Mouse (Mus musculus) intestine, postnatal 0 days (tissue): ENCODE results near the gene Ryr2. TPM values are rescaled to one million over a fixed set of nuclear protein-coding genes. Genes with fewer than 3 reads are reported as not detected.
A peak's percentile ranks its signal among the peaks of the same experiment; 100 is the strongest.
"Not testable (repeated sequence)": the region's sequence is repeated elsewhere in the genome, so short reads cannot be mapped to it uniquely, and the experiment has no call there.

Source experiments
- ATAC-seq: fragments of 200-750 bp; cut with Nextera tagmentation; 2 replicates; pipeline ENCODE4 v1.8.0; 2017; ENCODE audit warnings: mild to moderate bottlenecking, moderate TSS enrichment, moderate library complexity
- H3K27ac ChIP-seq: fragments of 300-500 bp; sonication (generic); 2 replicates; pipeline ENCODE4 v1.5.1; 2014; ENCODE audit warnings: mild to moderate bottlenecking, low read depth, low read length, moderate library complexity
- H3K27me3 ChIP-seq: fragments of 300-500 bp; sonication (generic); replicated peaks from 2 replicates; pipeline ENCODE4 v1.6.1; 2014; ENCODE audit warnings: low read length, mixed read lengths; ENCODE audit not compliant: control insufficient read depth, insufficient read depth
- H3K36me3 ChIP-seq: fragments of 300-500 bp; sonication (generic); 2 replicates; pipeline ENCODE4 v1.6.1; 2014; ENCODE audit warnings: mild to moderate bottlenecking, moderate library complexity; ENCODE audit not compliant: control insufficient read depth, insufficient read depth
- H3K4me1 ChIP-seq: fragments of 300-500 bp; sonication (generic); replicated peaks from 2 replicates; pipeline ENCODE4 v1.6.1; 2014; ENCODE audit warnings: antibody characterized with exemption, low read length, mixed read lengths; ENCODE audit not compliant: control insufficient read depth, insufficient read depth
- H3K4me2 ChIP-seq: fragments of 300-500 bp; sonication (generic); replicated peaks from 2 replicates; pipeline ENCODE4 v1.6.1; 2014; ENCODE audit warnings: low read depth, mild to moderate bottlenecking, moderate library complexity
- H3K4me3 ChIP-seq: fragments of 300-500 bp; sonication (generic); 2 replicates; pipeline ENCODE4 v1.5.1; 2014; ENCODE audit warnings: low read depth, low read length
- H3K9ac ChIP-seq: fragments of 300-500 bp; sonication (generic); 2 replicates; pipeline ENCODE4 v1.6.1; 2014; ENCODE audit warnings: mild to moderate bottlenecking, low read depth, low read length
- H3K9me3 ChIP-seq: fragments of 300-500 bp; sonication (generic); 2 replicates; pipeline ENCODE4 v1.6.1; 2016; ENCODE audit warnings: mixed run types; ENCODE audit not compliant: control insufficient read depth
- CTCF ChIP-seq: sonication (generic); IDR thresholded peaks from 2 replicates; pipeline ENCODE4 v1.5.1; 2016; ENCODE audit warnings: low read depth, mild to moderate bottlenecking, control low read depth, antibody characterized with exemption, moderate library complexity
- WGBS: fragments of 180-500 bp; shearing (Covaris S2); extraction: QIAGEN DNeasy Blood & Tissue Kit; methylation state at CpG from one replicate; pipeline ENCODE4 v1.1.7; 2014; 5-methylcytosine and 5-hydroxymethylcytosine counted together
- polyA plus RNA-seq: library from polyadenylated mRNA; unstranded; fragments of >200 nt; fragmentation: Nextera tagmentation; extraction: Ambion mirVana; gene quantifications from 2 replicates; pipeline ENCODE4 v1.2.1, GENCODE M21; 2015

The Ryr2 gene
- polyA plus RNA-seq, result 0.68 and 0.74 TPM in 2 replicates

DNA sequence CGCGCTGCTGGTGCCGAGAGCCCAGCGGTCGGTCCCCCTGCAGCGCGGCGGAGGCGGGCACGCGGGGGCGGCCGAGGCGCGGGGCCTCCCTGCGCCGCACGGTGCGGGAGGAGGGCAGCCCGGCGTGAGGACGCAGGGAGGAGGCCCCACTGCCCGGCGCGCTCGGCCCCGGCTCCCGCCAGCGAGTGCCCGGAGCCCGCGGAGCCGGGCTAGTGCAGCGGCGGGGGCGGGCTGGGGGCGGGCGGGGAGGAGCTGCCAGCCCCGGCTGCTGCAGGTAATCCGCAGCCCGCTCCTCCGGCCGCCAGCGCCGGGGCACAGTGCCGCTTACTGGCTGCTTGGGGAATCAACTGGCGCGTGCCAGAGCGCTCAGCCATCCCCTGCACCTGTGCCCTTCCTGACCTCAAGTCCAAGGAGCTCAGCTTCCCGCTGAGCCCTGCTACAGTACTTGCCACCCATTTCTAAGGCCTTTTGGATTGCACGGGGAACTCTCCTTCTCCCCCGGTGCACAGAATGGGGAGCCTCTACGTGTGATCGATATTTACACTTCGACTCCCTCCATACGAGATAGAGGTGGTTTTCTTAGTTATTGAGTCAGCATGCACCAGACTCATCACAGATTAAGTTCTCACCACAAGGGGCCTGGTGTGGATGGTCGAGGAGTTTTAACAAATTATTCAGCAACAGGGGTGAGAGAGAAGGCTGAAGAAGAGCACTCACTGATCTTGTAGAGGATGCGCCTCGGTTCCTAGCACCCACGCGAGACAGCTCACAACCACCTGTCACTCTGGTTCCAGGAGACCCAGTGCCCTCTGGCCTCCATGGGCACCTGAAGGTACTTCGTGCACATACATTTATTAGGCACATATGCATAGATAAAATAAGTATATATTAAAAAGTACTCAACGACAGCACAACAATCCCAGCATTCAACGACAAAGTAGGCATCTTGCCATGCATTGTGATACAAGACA lies at the start of gene Ryr2:
Gene Ryr2 (minus strand): TSS at position 284 of the 971 bp plus-strand sequence.
- H3K27me3 ChIP-seq, result peaks cover 23% of the 10 kb centered on the region
- H3K4me3 ChIP-seq, result peak within 1 kb of the TSS; percentile 50
- peak within 1 kb of the TSS; percentile 31; the same call in 1 of the 2 replicates for H3K9ac ChIP-seq
- no peak within 1 kb of the TSS for H3K27ac ChIP-seq
- peak within 1 kb of the TSS; percentile 81 for H3K4me2 ChIP-seq
- no peaks in the 10 kb centered on the region for H3K9me3 ChIP-seq
- TF ChIP-seq CTCF, result peak; percentile 75
- no peaks in the 10 kb centered on the region for H3K36me3 ChIP-seq
- no peaks in the 10 kb centered on the region for H3K4me1 ChIP-seq
- ATAC-seq, result peak; percentile 82
- WGBS, result 11% methylated on average over 54 of the region's 64 CpGs

DNA sequence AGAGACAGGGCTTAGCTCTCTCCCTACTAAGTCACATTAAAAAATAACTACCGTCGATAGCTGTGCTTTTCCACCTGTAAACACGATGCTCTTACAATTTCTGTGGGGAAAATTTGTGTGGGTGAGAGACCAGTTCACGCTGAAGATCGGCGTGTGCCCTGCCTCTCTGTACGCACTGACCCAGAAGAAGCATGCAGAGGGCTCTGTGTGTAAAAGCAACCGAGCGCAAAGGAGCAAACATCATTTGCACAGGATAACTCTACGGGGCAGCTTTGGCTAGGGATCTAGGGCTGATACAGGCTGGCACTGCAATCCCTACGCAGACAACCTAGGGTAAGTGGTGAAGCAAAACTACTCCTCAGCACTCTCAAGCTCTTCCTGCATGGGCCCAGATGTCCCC lies 47.2 kb upstream of the Ryr2 start:
- no peaks in the 10 kb centered on the region for H3K36me3 ChIP-seq
- TF ChIP-seq CTCF, result no peak

DNA sequence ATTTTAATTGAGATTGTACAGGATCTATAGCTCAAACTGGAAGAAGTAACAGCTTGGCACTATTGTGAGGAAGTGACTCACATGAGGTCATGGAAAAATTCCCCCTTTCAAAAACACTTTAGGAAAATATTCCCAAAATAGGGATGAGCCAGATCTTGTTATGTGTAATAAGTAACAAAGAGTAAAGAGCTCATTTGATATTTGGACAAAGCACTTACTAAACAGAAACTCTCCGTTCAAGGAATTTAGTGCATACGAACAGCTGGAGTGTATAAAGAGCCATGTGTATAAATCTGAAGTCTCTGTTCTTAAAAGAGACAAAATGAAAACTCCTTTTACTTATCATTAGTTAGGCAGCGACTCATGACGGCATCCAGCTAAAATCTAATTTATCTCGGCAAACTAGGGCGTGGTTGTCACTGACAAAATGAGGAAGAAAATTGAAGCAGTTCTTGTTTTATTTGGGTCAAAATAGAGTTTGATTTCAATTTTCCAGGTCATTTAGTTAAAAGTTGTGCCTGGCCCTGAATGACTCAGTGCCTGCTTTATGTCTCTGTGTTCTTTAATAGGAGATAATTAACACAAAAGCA lies 40.3 kb upstream of the Ryr2 start:
- TF ChIP-seq CTCF, result no peak
- Histone ChIP-seq H3K4me2 (no peak overlapping the region), H3K4me3 (no peak overlapping the region), H3K9ac (no peak overlapping the region), H3K4me1 (no peaks in the 10 kb centered on the region), H3K27ac (no peak overlapping the region), H3K27me3 (no peaks in the 10 kb centered on the region), H3K9me3 (no peaks in the 10 kb centered on the region), H3K36me3 (no peaks in the 10 kb centered on the region)
- whole genome bisulfite sequencing, result 44% methylated on average over 6 of the region's 6 CpGs
- ATAC-seq, result no peak

More for the DNA sequence above, 47.2 kb upstream of the Ryr2 start:
- Histone ChIP-seq H3K27ac (no peak overlapping the region), H3K4me1 (no peaks in the 10 kb centered on the region), H3K9me3 (no peaks in the 10 kb centered on the region), H3K27me3 (no peaks in the 10 kb centered on the region), H3K4me3 (no peak overlapping the region), H3K4me2 (no peak overlapping the region), H3K9ac (no peak overlapping the region)
- no peak for ATAC-seq
- WGBS, result 80% methylated on average over 11 of the region's 11 CpGs

DNA sequence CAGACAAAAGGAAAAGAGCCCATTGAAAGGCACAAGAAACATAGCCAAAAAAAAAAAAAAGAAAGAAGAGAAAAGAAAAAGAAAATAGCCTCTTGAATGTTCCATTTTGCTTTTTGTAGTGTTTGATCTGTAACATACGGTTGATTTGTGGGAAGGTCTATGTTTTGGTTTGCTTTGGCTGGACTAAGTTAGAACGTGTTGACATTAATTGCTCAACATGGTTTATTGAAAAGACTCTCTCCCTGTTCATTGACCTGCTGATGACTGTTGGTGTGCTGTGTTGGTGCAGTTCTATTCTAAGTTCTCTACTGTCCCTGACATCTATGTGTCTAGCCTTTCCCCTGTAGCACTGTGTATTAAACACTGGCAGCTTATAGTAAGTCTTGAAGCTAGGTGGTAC lies 39.7 kb upstream of the Ryr2 start:
- Histone ChIP-seq H3K27ac (no peak overlapping the region), H3K4me3 (no peak overlapping the region), H3K9ac (no peak overlapping the region), H3K4me2 (no peak overlapping the region), H3K36me3 (no peaks in the 10 kb centered on the region), H3K4me1 (no peaks in the 10 kb centered on the region), H3K9me3 (no peaks in the 10 kb centered on the region), H3K27me3 (no peaks in the 10 kb centered on the region)
- ATAC-seq, result no peak
- no peak for TF ChIP-seq CTCF
- WGBS, result 62% methylated on average over 2 of the region's 2 CpGs

DNA sequence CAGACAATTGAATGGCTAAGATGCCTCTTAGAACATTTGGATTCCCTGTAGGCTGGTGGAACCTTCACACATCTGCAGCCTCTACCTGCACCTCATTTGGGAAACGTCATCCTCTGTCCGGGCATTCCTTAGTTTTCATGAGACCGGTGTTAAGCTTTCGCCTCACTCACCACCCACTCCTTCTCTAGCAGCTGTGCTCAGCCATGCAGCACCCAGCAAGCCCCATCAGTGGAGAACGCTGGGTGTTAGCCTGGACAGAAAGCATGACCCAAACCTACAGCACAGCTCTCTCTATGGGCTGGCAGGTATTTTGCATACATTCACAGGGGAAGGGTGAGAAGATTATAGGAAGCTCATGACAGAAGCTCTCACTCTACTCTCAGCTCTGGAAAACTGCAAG lies 36.6 kb upstream of the Ryr2 start:
- 81% methylated on average over 5 of the region's 5 CpGs for WGBS
- no peak for ATAC-seq
- TF ChIP-seq CTCF, result no peak
- Histone ChIP-seq H3K27me3 (no peaks in the 10 kb centered on the region), H3K9me3 (no peaks in the 10 kb centered on the region), H3K36me3 (no peaks in the 10 kb centered on the region), H3K9ac (no peak overlapping the region), H3K27ac (no peak overlapping the region), H3K4me3 (no peak overlapping the region), H3K4me2 (no peak overlapping the region), H3K4me1 (no peaks in the 10 kb centered on the region)

DNA sequence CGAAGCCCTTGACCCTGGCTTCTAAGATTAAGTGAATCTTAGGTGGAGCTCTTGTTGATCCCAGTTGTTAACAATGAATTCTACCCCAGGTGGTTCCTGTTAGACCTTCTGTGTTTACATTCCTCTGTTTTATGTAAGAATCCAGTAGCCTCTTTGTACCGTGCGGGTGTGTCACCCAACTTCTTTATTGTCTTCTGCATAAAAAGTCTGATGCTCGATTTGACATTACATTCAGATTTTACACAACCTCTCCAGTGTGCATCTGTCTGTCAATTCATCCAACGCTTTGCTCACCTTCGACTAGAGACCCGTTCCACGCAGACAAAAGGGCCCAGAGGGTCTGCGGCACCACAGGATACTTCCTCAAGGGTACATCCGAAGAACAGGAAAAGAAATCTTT lies 29.7 kb upstream of the Ryr2 start:
- WGBS, result 82% methylated on average over 10 of the region's 10 CpGs

More for the DNA sequence above, 29.7 kb upstream of the Ryr2 start:
- not testable (repeated sequence) for H3K9ac ChIP-seq, H3K36me3 ChIP-seq, H3K27ac ChIP-seq, H3K27me3 ChIP-seq, H3K4me2 ChIP-seq, H3K9me3 ChIP-seq, H3K4me1 ChIP-seq, H3K4me3 ChIP-seq, ATAC-seq
